Mouse (Mus musculus): ENCODE data around the gene Ipmk. TPM values are rescaled to one million over a fixed set of nuclear protein-coding genes. Genes with fewer than 3 reads are reported as not detected.

Gene Ipmk
- polyA plus RNA-seq, 1 experiment from 2014 or later, result 12.0 TPM

- 41% methylated on average over 7 of the region's 7 CpGs for WGBS
- ATAC-seq, result peak; percentile 83
- no peak overlapping the region for H3K4me2 ChIP-seq (replicated peaks; ENCODE audit: low read depth, low read length)
- H3K36me3 ChIP-seq (ENCODE audit: insufficient read depth, low read length), result no peaks in the 10 kb centered on the region
- DNase-seq (ENCODE audit: low spot score), result peak; percentile 79
- H3K4me1 ChIP-seq (ENCODE audit: insufficient read depth, low read depth, low read length), result peaks cover 13% of the 10 kb centered on the region; the same call in 1 of the 2 replicates
- H3K4me3 ChIP-seq (ENCODE audit: low read depth, low read length), result no peak overlapping the region
- no peak overlapping the region for H3K9ac ChIP-seq (replicated peaks; ENCODE audit: low read depth)
- H3K9me3 ChIP-seq (ENCODE audit: low read length), result no peaks in the 10 kb centered on the region
- H3K27me3 ChIP-seq (replicated peaks; ENCODE audit: insufficient read depth, low read length), result no peaks in the 10 kb centered on the region
- TF ChIP-seq EP300 (IDR thresholded peaks at IDR 0.05) (peak; percentile 39; the same call in 1 of the 2 replicates), CTCF (IDR thresholded peaks at IDR 0.05) (no peak)
- H3K27ac ChIP-seq (ENCODE audit: low read length), result no peak overlapping the region
These were observed 13.5 kb downstream of the Ipmk start for GRCm38 (mm10) chr10:71361044-71361443.

- ATAC-seq (peak; percentile 78), DNase-seq (ENCODE audit: low spot score) (peak; percentile 78)
- peaks cover 13% of the 10 kb centered on the region; the same call in 1 of the 2 replicates for H3K4me1 ChIP-seq (ENCODE audit: insufficient read depth, low read depth, low read length)
- H3K36me3 ChIP-seq (ENCODE audit: insufficient read depth, low read length), result no peaks in the 10 kb centered on the region
- no peaks in the 10 kb centered on the region for H3K27me3 ChIP-seq (replicated peaks; ENCODE audit: insufficient read depth, low read length)
- H3K27ac ChIP-seq (ENCODE audit: low read length), result 0 out of 2 replicates have a peak overlapping the region, but pooled peaks have one; percentile 20
- peak; percentile 41; the same call in 1 of the 2 replicates for TF ChIP-seq EP300 (IDR thresholded peaks at IDR 0.05)
- no peak for TF ChIP-seq CTCF (IDR thresholded peaks at IDR 0.05)
- 0 out of 2 replicates have a peak overlapping the region, but pooled peaks have one; percentile 16 for H3K9ac ChIP-seq (replicated peaks; ENCODE audit: low read depth)
- H3K9me3 ChIP-seq (ENCODE audit: low read length), result no peaks in the 10 kb centered on the region
- no peak overlapping the region for H3K4me3 ChIP-seq (ENCODE audit: low read depth, low read length)
- H3K4me2 ChIP-seq (replicated peaks; ENCODE audit: low read depth, low read length), result peak overlapping the region; percentile 35
- 31% methylated on average over 18 of the region's 18 CpGs for WGBS
These were observed 14.4 kb downstream of the Ipmk start for GRCm38 (mm10) chr10:71361836-71362562.

GRCm38 (mm10) chr10:71363440-71363839 lies 15.9 kb downstream of the Ipmk start:
- Histone ChIP-seq H3K9me3 (ENCODE audit: low read length) (no peaks in the 10 kb centered on the region), H3K27ac (ENCODE audit: low read length) (no peak overlapping the region), H3K4me1 (ENCODE audit: insufficient read depth, low read depth, low read length) (peaks cover 13% of the 10 kb centered on the region; the same call in 1 of the 2 replicates), H3K27me3 (replicated peaks; ENCODE audit: insufficient read depth, low read length) (no peaks in the 10 kb centered on the region), H3K9ac (replicated peaks; ENCODE audit: low read depth) (no peak overlapping the region), H3K4me2 (replicated peaks; ENCODE audit: low read depth, low read length) (no peak overlapping the region), H3K36me3 (ENCODE audit: insufficient read depth, low read length) (no peaks in the 10 kb centered on the region), H3K4me3 (ENCODE audit: low read depth, low read length) (no peak overlapping the region)
- ATAC-seq (no peak), DNase-seq (ENCODE audit: low spot score) (no peak)
- WGBS, result 54% methylated on average over 8 of the region's 8 CpGs
- TF ChIP-seq EP300 (IDR thresholded peaks at IDR 0.05) (no peak), CTCF (IDR thresholded peaks at IDR 0.05) (no peak)

- ATAC-seq, result no peak
- no peak overlapping the region for H3K27ac ChIP-seq (ENCODE audit: low read length)
- no peak for DNase-seq (ENCODE audit: low spot score)
- H3K27me3 ChIP-seq (replicated peaks; ENCODE audit: insufficient read depth, low read length), result no peaks in the 10 kb centered on the region
- H3K4me1 ChIP-seq (ENCODE audit: insufficient read depth, low read depth, low read length), result peaks cover 13% of the 10 kb centered on the region; the same call in 1 of the 2 replicates
- H3K9ac ChIP-seq (replicated peaks; ENCODE audit: low read depth), result no peak overlapping the region
- 94% methylated on average over 10 of the region's 10 CpGs for WGBS
- no peak overlapping the region for H3K4me2 ChIP-seq (replicated peaks; ENCODE audit: low read depth, low read length)
- no peaks in the 10 kb centered on the region for H3K9me3 ChIP-seq (ENCODE audit: low read length)
- no peak overlapping the region for H3K4me3 ChIP-seq (ENCODE audit: low read depth, low read length)
- TF ChIP-seq CTCF (IDR thresholded peaks at IDR 0.05), result no peak
- H3K36me3 ChIP-seq (ENCODE audit: insufficient read depth, low read length), result no peaks in the 10 kb centered on the region
These were observed 16.3 kb downstream of the Ipmk start for GRCm38 (mm10) chr10:71363858-71364257.

GRCm38 (mm10) chr10:71368128-71368940 lies 20.8 kb downstream of the Ipmk start:
- no peak for TF ChIP-seq CTCF (IDR thresholded peaks at IDR 0.05)
- no peak for TF ChIP-seq EP300 (IDR thresholded peaks at IDR 0.05)
- no peak for DNase-seq (ENCODE audit: low spot score)
- Histone ChIP-seq H3K27me3 (replicated peaks; ENCODE audit: insufficient read depth, low read length) (no peaks in the 10 kb centered on the region), H3K36me3 (ENCODE audit: insufficient read depth, low read length) (no peaks in the 10 kb centered on the region), H3K9me3 (ENCODE audit: low read length) (no peaks in the 10 kb centered on the region), H3K27ac (ENCODE audit: low read length) (no peak overlapping the region), H3K9ac (replicated peaks; ENCODE audit: low read depth) (no peak overlapping the region), H3K4me1 (ENCODE audit: insufficient read depth, low read depth, low read length) (no peaks in the 10 kb centered on the region), H3K4me3 (ENCODE audit: low read depth, low read length) (no peak overlapping the region), H3K4me2 (replicated peaks; ENCODE audit: low read depth, low read length) (no peak overlapping the region)
- no peak for ATAC-seq
- WGBS, result 73% methylated on average over 16 of the region's 16 CpGs

GRCm38 (mm10) chr10:71369466-71369865 lies 21.9 kb downstream of the Ipmk start:
- ATAC-seq, result peak; percentile 53
- no peaks in the 10 kb centered on the region for H3K9me3 ChIP-seq (ENCODE audit: low read length)

More at GRCm38 (mm10) chr10:71369466-71369865, 21.9 kb downstream of the Ipmk start:
- no peak overlapping the region for H3K4me3 ChIP-seq (ENCODE audit: low read depth, low read length)
- WGBS, result 61% methylated on average over 3 of the region's 3 CpGs
- H3K27ac ChIP-seq (ENCODE audit: low read length), result no peak overlapping the region
- TF ChIP-seq EP300 (IDR thresholded peaks at IDR 0.05), result no peak
- no peak for TF ChIP-seq CTCF (IDR thresholded peaks at IDR 0.05)
- H3K9ac ChIP-seq (replicated peaks; ENCODE audit: low read depth), result no peak overlapping the region
- peak; percentile 35 for DNase-seq (ENCODE audit: low spot score)
- H3K4me2 ChIP-seq (replicated peaks; ENCODE audit: low read depth, low read length), result no peak overlapping the region
- H3K4me1 ChIP-seq (ENCODE audit: insufficient read depth, low read depth, low read length), result no peaks in the 10 kb centered on the region
- H3K27me3 ChIP-seq (replicated peaks; ENCODE audit: insufficient read depth, low read length), result no peaks in the 10 kb centered on the region
- H3K36me3 ChIP-seq (ENCODE audit: insufficient read depth, low read length), result peaks cover 6% of the 10 kb centered on the region; the same call in 1 of the 2 replicates
